Mouse (Mus musculus): ENCODE measurements around the gene Efhd2.

Efhd2 gene

GRCm38 (mm10) chr4:141874601-141875460 is at the start of gene Efhd2:
TSS of gene Efhd2 (minus strand) at chr4:141874920.
- DNase-seq, result peak; percentile 73

- no peak for DNase-seq
Measured at GRCm38 (mm10) chr4:141923961-141924360, 49.2 kb upstream of the Efhd2 start.

- no peak for DNase-seq
Measured at GRCm38 (mm10) chr4:141920391-141920790, 45.7 kb upstream of the Efhd2 start.

GRCm38 (mm10) chr4:141917735-141918419 is 43.2 kb upstream of the Efhd2 start:
- no peak for DNase-seq

GRCm38 (mm10) chr4:141914040-141914439 is 39.3 kb upstream of the Efhd2 start:
- DNase-seq, result no peak

- DNase-seq, result no peak
Measured at GRCm38 (mm10) chr4:141913201-141913993, 38.7 kb upstream of the Efhd2 start.

GRCm38 (mm10) chr4:141904710-141905109 is 30.0 kb upstream of the Efhd2 start:
- DNase-seq, result no peak

GRCm38 (mm10) chr4:141902479-141902858 is 27.7 kb upstream of the Efhd2 start:
- DNase-seq, result no peak

- no peak for DNase-seq
Measured at GRCm38 (mm10) chr4:141901711-141902478, 27.2 kb upstream of the Efhd2 start.

GRCm38 (mm10) chr4:141900421-141900820 is 25.7 kb upstream of the Efhd2 start:
- no peak for DNase-seq

- DNase-seq, result no peak
Measured at GRCm38 (mm10) chr4:141899936-141900335, 25.2 kb upstream of the Efhd2 start.

GRCm38 (mm10) chr4:141898905-141899304 is 24.2 kb upstream of the Efhd2 start:
- DNase-seq, result no peak

GRCm38 (mm10) chr4:141897838-141898237 is 23.1 kb upstream of the Efhd2 start:
- no peak for DNase-seq

GRCm38 (mm10) chr4:141897225-141897624 is 22.5 kb upstream of the Efhd2 start:
- DNase-seq, result no peak

- no peak for DNase-seq
Measured at GRCm38 (mm10) chr4:141895772-141896171, 21.1 kb upstream of the Efhd2 start.

GRCm38 (mm10) chr4:141893157-141893784 is 18.6 kb upstream of the Efhd2 start:
- DNase-seq, result no peak

- no peak for DNase-seq
Measured at GRCm38 (mm10) chr4:141886385-141886968, 11.8 kb upstream of the Efhd2 start.

GRCm38 (mm10) chr4:141885451-141885850 is 10.7 kb upstream of the Efhd2 start:
- no peak for DNase-seq

- DNase-seq, result no peak
Measured at GRCm38 (mm10) chr4:141882858-141883257, 8.1 kb upstream of the Efhd2 start.

- no peak for DNase-seq
Measured at GRCm38 (mm10) chr4:141881950-141882349, 7.2 kb upstream of the Efhd2 start.

GRCm38 (mm10) chr4:141881289-141881914 is 6.7 kb upstream of the Efhd2 start:
- DNase-seq, result no peak

Data from cerebellum, adult 11 months (tissue).